Mouse (Mus musculus) lung, adult 2 months (tissue): ENCODE measurements around the gene Ppox.

Experiments used
- CTCF ChIP-seq: fragments of 200-500 bp; IDR thresholded peaks from 2 replicates; pipeline ENCODE4 v1.5.1; 2011; ENCODE audit warnings: mild to moderate bottlenecking, low read length, control low read depth; ENCODE audit not compliant: insufficient read depth
- POLR2A ChIP-seq: fragments of 200-500 bp; IDR thresholded peaks from 2 replicates; pipeline ENCODE4 v1.6.1; 2011; ENCODE audit warnings: low read depth, mild to moderate bottlenecking, control low read depth, low read length, borderline replicate concordance; ENCODE audit errors: extremely low read depth

GRCm38 (mm10) chr1:171279721-171280120 is 1.3 kb downstream of the Ppox start:
- TF ChIP-seq CTCF (no peak), POLR2A (no peak)
